Mouse (Mus musculus) layer of hippocampus, adult 11-12 months (tissue): ENCODE results near the gene Brpf3.

Experiments
- DNase-seq: peaks from one replicate; pipeline ENCODE4 v3.0.0; 2022; ENCODE audit warnings: low spot score

Gene Brpf3

GRCm38 (mm10) chr17:28874825-28875224 lies 73.9 kb downstream of the Brpf3 start:
- DNase-seq: no peak

DNA sequence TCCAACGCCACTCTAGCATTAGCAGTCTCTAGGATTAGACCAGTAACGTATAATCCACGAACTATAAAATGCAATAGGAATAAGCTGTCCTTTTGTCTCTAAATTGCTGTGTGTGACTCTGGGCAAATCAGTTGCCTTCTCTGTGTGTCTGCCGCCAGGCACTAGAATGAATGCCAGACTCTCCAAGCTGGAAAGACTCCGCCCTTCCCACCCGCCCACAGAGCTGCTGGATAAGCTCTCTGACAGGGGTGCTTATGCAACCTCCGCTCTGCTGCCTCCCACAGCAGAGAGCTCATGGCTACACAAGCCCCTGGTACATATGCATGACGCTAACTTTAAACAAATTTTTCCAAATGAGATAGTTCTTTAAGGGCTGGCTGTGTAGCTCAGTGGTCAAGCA lies 74.4 kb downstream of the Brpf3 start:
- DNase-seq: peak; percentile 70

- DNase-seq: no peak
Measured at GRCm38 (mm10) chr17:28876331-28876730, 75.4 kb downstream of the Brpf3 start.

- DNase-seq: no peak
Measured at GRCm38 (mm10) chr17:28876821-28877220, 75.9 kb downstream of the Brpf3 start.

DNA sequence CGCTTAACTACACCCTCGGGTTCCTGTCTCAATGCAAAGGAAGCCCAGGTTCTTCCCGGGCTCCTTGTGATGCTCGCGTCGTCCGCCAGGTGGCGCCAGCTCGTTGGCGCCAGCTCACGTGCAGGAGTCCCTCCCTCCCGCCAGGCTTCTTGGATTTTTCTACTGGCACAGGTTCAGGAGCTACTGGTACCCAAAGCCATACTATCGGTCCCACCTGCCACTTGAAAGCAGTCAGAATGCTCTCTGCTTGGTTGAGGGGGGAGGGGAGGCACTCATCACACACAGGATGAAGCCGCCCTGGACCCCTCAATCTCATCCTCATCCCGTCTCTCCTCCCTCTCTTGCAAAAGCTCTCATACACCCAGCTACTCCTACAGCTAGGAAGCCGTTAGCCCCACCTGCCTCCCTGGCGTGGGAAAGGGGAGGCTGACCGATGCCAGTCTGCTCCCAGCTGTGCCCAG lies 79.1 kb downstream of the Brpf3 start:
- peak; percentile 79 for DNase-seq

GRCm38 (mm10) chr17:28882316-28882715 lies 81.4 kb downstream of the Brpf3 start:
- DNase-seq: no peak

DNA sequence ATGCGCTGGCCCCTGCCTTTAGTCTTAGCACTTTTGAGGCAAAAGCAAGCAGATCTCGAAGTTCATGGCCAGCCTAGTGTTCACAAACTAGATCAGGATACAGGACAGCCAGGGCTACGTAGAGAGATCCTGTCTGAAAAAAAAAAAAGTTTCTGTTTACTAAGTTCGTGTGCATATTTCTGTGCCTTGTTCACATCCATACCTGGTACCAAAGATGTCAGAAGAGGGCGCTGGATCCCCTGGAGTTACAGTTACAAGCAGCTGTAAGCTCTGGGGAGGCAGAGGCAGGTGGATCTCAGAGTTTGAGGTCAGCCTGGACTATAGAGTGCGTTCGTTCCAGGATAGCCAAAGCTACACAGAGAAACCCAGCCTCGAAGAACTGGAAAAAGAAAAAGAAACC lies 81.9 kb downstream of the Brpf3 start:
- no peak for DNase-seq

- DNase-seq: no peak
Measured at GRCm38 (mm10) chr17:28883941-28884516, 83.1 kb downstream of the Brpf3 start.

DNA sequence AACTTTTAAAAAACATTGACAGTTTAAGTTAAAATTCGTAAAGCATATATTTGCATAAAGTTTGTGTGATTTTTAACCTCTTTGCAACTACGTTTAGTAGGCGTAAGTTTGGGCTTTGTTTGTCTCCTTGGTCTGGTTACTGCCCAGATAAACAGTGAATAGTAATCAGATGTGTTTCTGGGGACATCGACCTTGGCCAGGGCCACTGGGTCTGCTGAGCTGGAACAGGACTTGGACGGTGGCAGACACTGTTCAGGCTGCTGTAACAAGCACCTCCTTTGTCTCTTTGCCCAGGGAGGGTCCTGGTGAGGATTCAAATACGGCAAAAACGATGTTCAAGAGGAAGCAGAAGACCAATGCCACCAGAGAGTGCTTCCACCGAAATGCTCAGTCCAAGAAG lies 84.3 kb downstream of the Brpf3 start:
- no peak for DNase-seq

DNA sequence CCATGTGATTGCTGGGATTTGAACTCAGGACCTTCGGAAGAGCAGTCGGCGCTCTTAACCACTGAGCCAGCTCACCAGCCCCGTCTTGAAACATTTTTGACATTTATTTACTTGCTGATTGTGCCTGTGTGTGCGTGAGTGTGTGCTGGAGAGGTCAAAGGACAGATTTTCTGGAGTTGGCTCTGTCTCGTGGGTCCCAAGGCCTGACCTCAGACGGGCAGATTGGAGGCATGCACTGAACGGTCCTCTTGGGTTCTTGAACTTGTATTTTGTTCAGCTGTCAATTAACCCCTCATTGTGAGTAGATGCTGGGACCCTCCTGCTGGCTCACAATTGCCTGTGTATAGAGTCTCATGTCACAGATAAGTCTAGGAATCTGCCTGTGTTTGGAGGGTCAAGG lies 85.4 kb downstream of the Brpf3 start:
- DNase-seq: no peak
